Mouse (Mus musculus) MEL (cell line): ENCODE data around the gene Mcm9. TPM values are rescaled to one million over a fixed set of nuclear protein-coding genes. Genes with fewer than 3 reads are reported as not detected.

Experiments used
- DNase-seq: peaks from one replicate; pipeline ENCODE4 v3.0.0; 2011; ENCODE audit warnings: low read depth, low spot score
- H3K27ac ChIP-seq: 2 replicates; pipeline ENCODE4 v1.5.1; 2012; ENCODE audit warnings: low read depth, mild to moderate bottlenecking, control low read depth, low read length, moderate library complexity; ENCODE audit not compliant: control insufficient read depth
- H3K27me3 ChIP-seq, 2 experiments: fragments of 150-350 bp in 1 of 2; sonication (generic) in 1 of 2; 2 replicates each; pipeline ENCODE4 v1.6.1; 2012; ENCODE audit warnings: low read length in 2 of 2, mild to moderate bottlenecking in 2 of 2, improper control_type of control experiment in 1 of 2, moderate library complexity in 1 of 2; ENCODE audit not compliant: insufficient read depth in 2 of 2, control insufficient read depth in 1 of 2
- H3K36me3 ChIP-seq, 2 experiments: 2 replicates each; pipeline ENCODE4 v1.6.1; 2012 to 2014; ENCODE audit warnings: low read length in 2 of 2, improper control_type of control experiment in 1 of 2, inconsistent platforms in 1 of 2, mild to moderate bottlenecking in 1 of 2; ENCODE audit not compliant: insufficient read depth in 2 of 2, control insufficient read depth in 1 of 2
- H3K4me1 ChIP-seq, 2 experiments: fragments of 150-350 bp in 1 of 2; sonication (generic) in 1 of 2; 2 replicates each; pipeline ENCODE4 v1.6.1; 2012; ENCODE audit warnings: low read length in 2 of 2, improper control_type of control experiment in 1 of 2, mild to moderate bottlenecking in 1 of 2; ENCODE audit not compliant: insufficient read depth in 2 of 2, control insufficient read depth in 1 of 2
- H3K4me3 ChIP-seq, 2 experiments: fragments of 150-350 bp in 1 of 2; sonication (generic) in 1 of 2; 2 replicates each; pipeline ENCODE4 v1.5.1; 2012; ENCODE audit warnings: low read depth in 2 of 2, low read length in 2 of 2, mild to moderate bottlenecking in 2 of 2, moderate library complexity in 2 of 2, control low read depth in 1 of 2, improper control_type of control experiment in 1 of 2; ENCODE audit not compliant: control insufficient read depth in 1 of 2, insufficient read depth in 1 of 2
- H3K79me2 ChIP-seq: 2 replicates; pipeline ENCODE4 v1.6.1; 2012; ENCODE audit warnings: mild to moderate bottlenecking, low read length, moderate library complexity; ENCODE audit not compliant: control insufficient read depth, poor library complexity, insufficient read depth
- H3K9ac ChIP-seq: 2 replicates; pipeline ENCODE4 v1.6.1; 2012; ENCODE audit warnings: low read depth, mild to moderate bottlenecking, control low read depth, low read length, moderate library complexity; ENCODE audit not compliant: control insufficient read depth, poor library complexity, severe bottlenecking
- H3K9me3 ChIP-seq: fragments of 150-350 bp; sonication (generic); replicated peaks from 2 replicates; pipeline ENCODE4 v1.6.1; 2012; ENCODE audit warnings: mild to moderate bottlenecking, low read length, improper control_type of control experiment, moderate library complexity; ENCODE audit not compliant: insufficient read depth
- EP300 ChIP-seq, 2 experiments: IDR thresholded peaks; 2 replicates each; pipeline ENCODE4 v1.6.1; 2011; ENCODE audit warnings: improper control_type of control experiment in 2 of 2, low read length in 2 of 2, low read depth in 1 of 2, mild to moderate bottlenecking in 1 of 2
- ETS1 ChIP-seq: IDR thresholded peaks from 2 replicates; pipeline ENCODE4 v1.6.1; 2012; ENCODE audit warnings: low read depth, mild to moderate bottlenecking, inconsistent platforms, low read length, improper control_type of control experiment, moderate library complexity
- GATA1 ChIP-seq: IDR thresholded peaks from 2 replicates; pipeline ENCODE4 v1.6.1; 2011; ENCODE audit warnings: low read depth, low read length, improper control_type of control experiment
- TAL1 ChIP-seq: IDR thresholded peaks from 2 replicates; pipeline ENCODE4 v1.6.1; 2012; ENCODE audit warnings: mild to moderate bottlenecking, inconsistent platforms, low read length, moderate library complexity, mixed read lengths
- TCF12 ChIP-seq: IDR thresholded peaks from 2 replicates; pipeline ENCODE4 v1.6.1; 2014; ENCODE audit warnings: low read depth, mild to moderate bottlenecking, inconsistent platforms, low read length, improper control_type of control experiment, moderate library complexity
- polyA plus RNA-seq, 2 experiments: library from polyadenylated mRNA; stranded (reverse) in 1 of 2; unstranded in 1 of 2; fragments of >175 nt in 1 of 2; fragments of >200 nt in 1 of 2; gene quantifications; 2 replicates each; pipeline versions ENCODE4 v1.2.1 to v1.2.4; 2012; ENCODE audit warnings: low replicate concordance in 2 of 2, low read depth in 1 of 2; ENCODE audit not compliant: insufficient read length in 2 of 2, insufficient read depth in 1 of 2, missing spikeins in 1 of 2
- total RNA-seq: library from RNA; depleted of rRNA; stranded (reverse); fragments of 300-350 nt; gene quantifications from 2 replicates; pipeline ENCODE4 v1.2.3, GENCODE M21; 2012; rRNA removed

Mcm9 gene
- total and polyA plus RNA-seq, 3 experiments: 5.3 to 12.6 TPM; not detected in 1

DNA sequence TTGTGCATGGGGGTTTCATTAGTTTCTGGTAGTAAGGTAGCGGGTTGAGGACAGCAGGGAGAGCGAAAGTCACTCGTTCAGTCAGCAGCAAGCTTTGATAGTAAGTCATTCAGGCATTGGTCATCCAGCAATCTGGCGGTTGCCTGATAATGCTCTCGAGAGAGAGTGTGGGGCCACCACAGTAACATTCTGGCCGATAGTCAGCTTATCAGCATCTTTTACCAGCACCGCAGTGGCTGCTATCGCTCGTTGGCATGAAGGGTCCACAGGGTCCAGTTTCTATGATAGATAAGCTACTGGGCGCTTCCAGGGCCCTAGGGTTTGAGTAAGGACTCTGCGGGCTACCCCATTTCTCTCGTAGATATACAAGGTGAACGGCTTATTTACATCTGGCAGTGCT lies 136.3 kb downstream of the Mcm9 start:
- no peak for TF ChIP-seq ETS1
- peak; percentile 67 for TF ChIP-seq TCF12
- TF ChIP-seq TAL1: peak; percentile 27; the same call in 1 of the 2 replicates
- peak; percentile 72 for TF ChIP-seq GATA1
- peak; percentile 57 to 66 for TF ChIP-seq EP300 (IDR thresholded peaks at IDR 0.05; ENCODE audit: low read depth in 1 of 2, low read length in 2 of 2)
- H3K36me3 ChIP-seq: no peaks in the 10 kb centered on the region
- H3K27ac ChIP-seq: no peak overlapping the region
- peaks cover 0 to 5% of the 10 kb centered on the region in 2 experiments; a peak in 1 of 4 replicates for H3K4me1 ChIP-seq
- no peaks in the 10 kb centered on the region for H3K9me3 ChIP-seq
- no peak overlapping the region for H3K9ac ChIP-seq
- peak; percentile 38 for DNase-seq
- H3K4me3 ChIP-seq: no peak overlapping the region; a peak in 1 of 4 replicates
- H3K27me3 ChIP-seq: no peaks in the 10 kb centered on the region
- H3K79me2 ChIP-seq: no peaks in the 10 kb centered on the region

Other genes with a start within 250 kb of the Mcm9 start
- 63.8 and 65.1 TPM in 2 replicates for gene Asf1a, start 33.7 kb downstream of the Mcm9 start, total RNA-seq
- gene Asf1a, start 33.7 kb downstream of the Mcm9 start, polyA plus RNA-seq: 10 to 100 TPM in 1 of 2 experiments, not detected in 1; 91.4 TPM
- not detected in 2 replicates for gene Fam184a, start 120.7 kb upstream of the Mcm9 start, total RNA-seq
- not detected for gene Fam184a, start 120.7 kb upstream of the Mcm9 start, polyA plus RNA-seq